Mouse (Mus musculus): Measurements from ENCODE around the gene Vgll2.

Gene Vgll2

DNA sequence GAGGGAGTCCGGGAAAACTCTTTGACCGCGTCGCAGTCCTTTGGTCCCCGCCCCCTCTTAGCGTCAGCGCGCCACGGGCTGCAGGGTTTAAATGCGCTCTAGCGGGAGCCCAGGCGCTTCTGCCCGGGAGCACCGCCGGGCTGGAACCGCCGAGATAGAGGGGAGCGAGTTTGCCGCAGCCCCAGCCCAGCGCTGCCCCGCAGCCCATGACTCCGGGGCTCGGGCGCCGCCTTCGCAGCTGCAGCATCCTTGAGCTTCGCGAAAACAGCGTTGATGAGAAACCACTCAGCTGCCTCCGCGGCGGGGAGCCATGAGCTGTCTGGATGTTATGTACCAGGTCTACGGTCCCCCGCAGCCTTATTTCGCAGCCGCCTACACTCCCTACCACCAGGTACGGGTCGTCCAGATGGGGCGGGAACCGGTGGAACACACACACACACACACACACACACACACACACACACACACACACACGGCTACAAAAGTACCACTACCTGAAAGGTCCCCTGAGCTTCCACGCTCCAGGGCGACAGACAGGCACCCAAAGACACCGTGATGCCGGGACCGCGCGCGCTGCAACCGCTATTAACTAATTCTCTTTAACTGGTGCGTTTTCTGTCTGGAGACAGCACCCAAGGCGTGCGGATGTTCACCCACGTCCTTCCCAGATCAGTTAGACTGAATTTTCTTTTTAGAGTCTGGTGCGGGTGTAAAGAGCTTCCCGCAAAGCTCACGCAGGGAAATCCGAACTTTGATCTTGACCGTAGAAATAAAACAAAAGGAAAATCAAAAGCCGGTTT lies at the start of gene Vgll2:
Gene Vgll2 (plus strand): TSS at position 90 of the 800 bp plus-strand sequence.
- no peak for DNase-seq

DNA sequence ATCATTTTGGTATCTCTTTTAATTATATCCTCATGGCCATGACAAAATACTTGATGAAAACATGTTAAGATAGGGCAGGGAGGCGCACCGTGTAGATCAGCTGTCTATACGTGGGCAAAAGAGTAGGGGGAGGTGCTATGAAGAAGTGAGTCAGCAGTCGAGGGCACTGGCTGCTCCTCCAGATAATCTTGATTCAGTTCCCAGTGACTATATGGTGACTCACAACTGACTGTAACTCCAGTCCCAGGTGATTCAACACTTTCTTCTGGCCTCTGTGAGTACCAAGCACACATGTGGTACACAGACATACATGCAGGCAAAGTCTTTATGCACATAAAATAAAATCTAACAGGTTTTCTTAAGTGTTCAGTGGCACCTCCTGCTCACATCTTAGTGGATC lies 47.2 kb upstream of the Vgll2 start:
- DNase-seq = no peak

GRCm38 (mm10) chr10:51975587-51975986 lies 46.7 kb upstream of the Vgll2 start:
- DNase-seq = no peak

DNA sequence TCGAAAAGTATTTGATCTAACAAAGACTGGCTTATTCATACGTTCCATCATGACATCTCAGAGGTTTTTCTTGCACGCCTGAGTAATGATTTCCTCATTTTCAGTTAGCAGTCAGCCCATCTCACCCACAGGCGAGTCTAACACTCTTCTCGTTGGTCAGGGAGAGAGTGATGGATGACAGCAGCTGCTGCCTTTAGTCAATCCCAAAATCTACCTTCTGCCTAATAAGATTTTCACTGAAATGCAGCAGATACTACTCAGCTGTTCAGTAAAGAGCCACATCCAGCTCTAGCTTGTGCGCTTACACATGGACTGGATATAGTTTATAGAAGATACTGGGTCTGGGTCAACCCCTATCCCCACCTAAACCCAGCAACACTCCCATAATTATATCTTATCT lies 40.7 kb upstream of the Vgll2 start:
- DNase-seq = no peak

- no peak for DNase-seq
Measured at GRCm38 (mm10) chr10:51982395-51982794, 39.9 kb upstream of the Vgll2 start.

DNA sequence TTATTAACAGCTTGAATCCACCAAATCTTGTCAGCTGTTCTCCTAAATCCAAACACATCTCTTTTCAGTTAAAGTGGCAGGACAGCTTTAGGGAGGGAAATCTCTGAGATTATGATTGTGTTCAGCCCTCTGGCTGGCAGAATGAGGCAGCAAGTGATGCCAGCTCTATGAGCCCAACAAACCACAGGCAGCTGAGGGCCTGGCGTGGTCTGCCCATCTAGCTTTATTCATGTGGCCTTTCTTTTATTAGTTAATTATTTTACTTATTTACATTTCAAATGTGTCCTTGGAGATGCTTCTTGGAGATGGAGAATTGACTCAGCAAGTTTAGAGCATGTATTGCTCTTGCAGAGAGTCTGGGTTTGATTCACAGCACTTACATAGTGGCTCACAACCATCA lies 3.8 kb upstream of the Vgll2 start:
- no peak for DNase-seq

DNA sequence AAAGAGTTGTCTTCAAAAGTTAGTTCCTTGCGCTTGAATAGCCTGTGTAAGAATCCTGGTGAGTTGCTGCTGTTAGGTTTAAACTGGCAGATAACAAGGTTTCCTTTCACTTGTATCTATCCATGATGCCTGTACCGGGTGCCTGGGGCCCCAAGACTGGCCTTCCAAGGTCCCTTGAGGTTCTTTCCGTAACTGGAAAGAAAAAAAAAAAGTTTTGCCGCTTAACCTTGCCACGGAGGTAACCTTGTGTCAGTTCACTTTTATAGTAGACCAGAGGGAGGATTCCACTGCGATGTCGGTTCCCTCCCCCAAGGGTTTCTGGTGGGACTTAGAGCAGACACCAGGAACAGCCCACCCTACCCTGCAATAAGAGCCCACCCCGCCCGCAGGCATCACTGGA lies 1.1 kb upstream of the Vgll2 start:
- no peak for DNase-seq

- no peak for DNase-seq
Measured at GRCm38 (mm10) chr10:52021736-52022394, 437 bp upstream of the Vgll2 start.

DNA sequence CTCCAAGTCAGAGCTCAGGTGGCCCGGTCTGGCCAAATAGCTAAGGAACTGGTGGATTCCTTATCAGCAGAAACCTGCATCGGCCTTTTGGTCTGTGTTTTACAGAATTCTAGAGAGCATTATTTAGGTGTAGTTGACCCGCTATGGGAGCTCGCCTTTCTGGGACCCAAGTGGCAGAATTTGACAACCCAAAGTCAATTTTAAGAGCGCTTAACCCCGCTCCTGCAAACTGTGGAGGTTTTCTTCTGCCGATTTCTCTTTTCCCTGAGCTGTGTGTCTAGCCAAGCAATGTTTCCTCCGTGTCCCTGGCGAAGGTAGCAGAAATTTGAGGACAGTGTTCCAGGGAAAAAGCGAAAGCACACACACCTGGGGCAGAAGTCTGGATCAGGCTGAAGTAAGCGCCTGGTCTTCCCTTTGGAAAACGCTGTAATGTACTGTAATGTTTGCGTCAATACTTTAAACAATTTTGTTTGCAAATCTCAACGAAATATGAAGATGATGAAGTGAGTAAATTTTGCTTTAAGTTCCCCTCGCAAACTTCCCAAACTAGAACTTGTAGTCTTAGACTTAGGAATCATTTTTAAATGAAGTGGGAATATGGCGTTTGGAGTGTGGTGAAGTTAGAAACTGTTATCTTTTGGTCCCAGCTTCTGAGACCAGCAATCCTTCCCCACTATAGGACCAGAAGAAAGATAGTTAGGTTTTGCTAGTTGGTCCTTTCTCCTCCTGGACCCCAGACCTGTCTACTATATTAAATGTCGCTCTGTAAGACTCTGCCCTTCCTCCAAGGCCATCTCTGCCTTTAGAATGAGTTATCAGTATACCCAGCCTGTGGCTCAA lies 1.1 kb downstream of the Vgll2 start:
- DNase-seq = no peak

DNA sequence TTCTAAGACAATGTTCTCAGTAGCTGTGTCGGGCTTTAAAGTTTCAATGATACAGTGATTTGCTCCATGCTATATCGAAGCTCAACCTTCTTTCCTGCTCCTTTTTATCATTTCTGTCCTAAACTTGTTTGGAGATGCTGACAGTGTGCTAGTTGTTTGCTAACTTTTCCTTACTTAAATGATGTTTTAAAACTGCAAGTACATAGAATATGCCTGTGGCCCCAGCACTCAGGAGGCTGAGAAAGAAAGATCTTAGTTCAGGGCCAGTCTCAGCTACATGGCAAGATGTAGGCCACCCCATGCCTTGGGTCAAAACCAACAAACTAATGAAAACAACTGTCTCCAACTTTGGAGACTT lies 1.7 kb downstream of the Vgll2 start:
- DNase-seq = no peak

- no peak for DNase-seq
Measured at GRCm38 (mm10) chr10:52025291-52025690, 3.0 kb downstream of the Vgll2 start.

- no peak for DNase-seq
Measured at GRCm38 (mm10) chr10:52025821-52026220, 3.5 kb downstream of the Vgll2 start.

GRCm38 (mm10) chr10:52027161-52028035 lies 5.1 kb downstream of the Vgll2 start:
- no peak for DNase-seq

DNA sequence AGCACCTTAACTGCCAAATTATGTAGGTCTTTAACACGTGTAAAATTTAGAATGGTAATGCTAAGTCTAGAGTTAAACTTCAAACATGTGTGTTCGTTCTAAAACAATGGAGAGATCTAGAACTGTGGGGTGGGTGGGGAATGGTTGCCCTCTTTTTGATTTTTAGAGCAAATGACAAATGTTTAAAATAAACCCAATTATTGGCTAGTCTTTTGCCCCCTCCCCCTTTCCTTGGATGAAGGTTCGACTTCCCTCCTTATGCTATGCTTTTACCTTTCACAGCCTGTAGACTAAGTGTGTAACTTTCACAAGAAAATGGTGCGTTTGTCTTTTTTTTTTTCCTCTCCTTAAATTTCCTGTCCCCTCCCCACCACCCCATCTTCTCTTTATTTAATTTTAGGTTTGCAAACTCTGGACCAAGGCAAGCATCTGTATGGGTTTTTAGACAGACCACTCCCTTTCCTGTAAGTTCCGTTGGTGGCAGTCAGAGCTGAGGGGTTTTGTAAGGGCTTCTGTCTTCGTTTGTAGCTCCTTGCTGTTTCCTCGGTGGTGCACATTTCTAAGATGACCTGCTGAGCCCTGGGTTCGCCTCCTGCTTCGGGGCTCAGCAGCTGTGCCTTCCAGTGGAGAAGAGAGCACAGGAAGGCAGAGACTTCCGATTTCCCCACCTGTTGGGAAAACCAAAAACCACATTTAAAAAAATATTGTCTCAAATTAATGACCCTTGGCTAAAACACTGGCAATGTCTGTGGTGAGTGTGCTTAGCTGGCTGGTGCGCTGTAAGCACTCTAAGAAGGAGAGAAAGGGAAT lies 6.5 kb downstream of the Vgll2 start:
- no peak for DNase-seq

GRCm38 (mm10) chr10:52029421-52030080 lies 7.2 kb downstream of the Vgll2 start:
- no peak for DNase-seq

GRCm38 (mm10) chr10:52033729-52034128 lies 11.4 kb downstream of the Vgll2 start:
- no peak for DNase-seq

DNA sequence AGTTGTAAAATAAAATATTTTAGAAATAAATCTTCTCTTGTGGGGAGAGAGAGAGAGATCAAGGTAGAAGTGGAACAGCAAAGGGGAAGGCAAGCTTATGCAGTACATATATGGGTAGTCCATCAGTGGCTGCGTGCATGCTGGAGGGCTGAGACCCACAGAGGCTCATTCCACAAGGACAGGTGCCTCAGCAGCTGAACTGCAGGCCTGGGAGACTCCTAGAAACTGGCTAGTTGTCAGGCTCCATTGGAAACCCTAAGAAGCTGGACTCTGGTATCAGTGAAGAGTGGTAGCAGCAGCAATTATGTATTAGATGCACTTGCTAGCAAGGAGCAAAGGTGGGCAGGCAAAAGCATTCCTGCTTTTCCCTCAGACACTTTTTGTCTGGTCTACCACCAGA lies 17.1 kb downstream of the Vgll2 start:
- DNase-seq = no peak

DNA sequence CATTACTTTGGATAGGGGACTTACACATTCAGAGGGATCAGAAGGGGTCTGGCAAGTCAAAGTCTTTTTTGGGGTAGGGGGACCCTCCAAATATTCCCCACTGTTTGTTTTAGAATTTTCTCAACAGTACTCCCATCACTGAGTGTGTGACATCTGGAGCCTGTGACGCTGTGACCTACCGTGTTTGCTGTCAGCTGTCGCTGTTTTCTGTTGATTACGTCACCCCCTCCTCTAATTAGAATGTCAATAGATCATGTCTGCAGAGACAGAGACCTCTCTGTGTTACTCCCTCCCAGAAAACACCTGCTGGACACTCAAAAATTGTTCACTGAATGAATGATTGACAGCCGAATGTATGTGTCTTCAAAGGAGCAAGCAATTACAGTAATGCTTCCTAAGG lies 20.8 kb downstream of the Vgll2 start:
- DNase-seq = no peak

DNA sequence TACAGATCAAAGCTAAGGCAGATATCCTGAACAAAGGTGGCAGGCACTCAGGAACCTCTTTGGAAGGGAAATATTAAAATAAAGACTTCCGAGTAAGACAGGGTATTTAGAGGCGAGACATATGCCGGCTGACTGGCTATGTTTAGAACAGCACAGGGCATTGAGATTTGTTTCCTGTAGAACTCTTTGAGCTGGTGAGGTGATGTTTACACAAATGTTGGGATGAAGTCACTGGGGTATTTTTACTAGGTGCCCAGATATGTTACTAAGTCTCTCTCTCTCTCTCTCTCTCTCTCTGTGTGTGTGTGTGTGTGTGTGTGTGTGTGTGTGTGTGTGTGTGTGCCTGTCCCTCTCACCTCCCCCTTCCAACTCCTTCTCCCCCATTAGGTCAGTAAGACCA lies 26.0 kb downstream of the Vgll2 start:
- no peak for DNase-seq

DNA sequence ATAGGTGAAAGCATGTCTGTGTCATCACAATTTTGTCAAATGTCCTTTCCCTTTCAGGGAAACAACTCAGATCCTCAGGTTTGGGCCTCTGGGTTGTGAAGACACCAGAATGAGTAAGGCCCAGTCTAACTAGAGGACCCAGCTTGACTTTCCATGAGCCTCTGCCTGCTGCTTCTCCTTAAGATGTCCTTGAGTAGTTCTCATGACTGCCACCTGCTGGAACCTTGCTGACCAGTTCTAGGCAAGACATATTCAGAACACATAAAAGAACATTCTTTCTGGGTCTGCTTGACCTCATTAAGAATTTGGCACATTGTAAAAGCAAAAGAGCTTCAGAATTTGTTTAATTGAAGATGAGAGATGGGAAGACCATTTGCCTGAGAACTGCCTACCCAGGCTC lies 50.2 kb downstream of the Vgll2 start:
- no peak for DNase-seq

All from cerebellum, adult 11-12 months (tissue).